Mouse (Mus musculus): ENCODE measurements around the gene Gm21775. TPM values are rescaled to one million over a fixed set of nuclear protein-coding genes. Genes with fewer than 3 reads are reported as not detected.
"Not testable (repeated sequence)": the region's sequence is repeated elsewhere in the genome, so short reads cannot be mapped to it uniquely, and the experiment has no call there.

Gm21775 gene
- not detected in 2 replicates for polyA plus RNA-seq (2015; fragmentation: Nextera tagmentation; extraction: Ambion mirVana)

DNA sequence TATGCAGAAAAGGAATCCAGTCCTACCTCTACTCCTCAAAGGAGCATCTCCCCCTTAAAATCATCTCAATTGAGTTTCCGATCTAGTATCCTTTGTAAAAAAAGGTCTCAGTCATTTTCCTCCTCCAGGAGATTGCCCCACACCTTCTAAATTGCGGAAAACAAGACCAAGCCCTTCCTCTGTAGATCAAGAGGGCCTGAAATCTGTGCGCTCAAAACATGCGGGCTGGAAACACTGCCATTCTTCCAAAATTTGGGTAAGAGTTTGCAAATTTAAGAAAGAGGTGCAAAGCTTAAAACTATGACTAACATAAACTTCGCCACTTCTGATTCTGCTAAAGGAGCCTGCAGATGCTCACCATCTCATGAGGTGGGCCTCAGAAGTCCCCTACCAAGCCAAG is at the start of gene Gm21775:
Gene Gm21775, plus strand, starts transcription at position 301 of the 400 bp plus-strand sequence.
- not testable (repeated sequence) for H3K4me3 ChIP-seq (replicated peaks); H3K4me1 ChIP-seq; H3K27ac ChIP-seq; H3K4me2 ChIP-seq; H3K36me3 ChIP-seq; H3K9ac ChIP-seq; H3K27me3 ChIP-seq; ATAC-seq (replicated peaks; ENCODE audit: low FRiP score); H3K9me3 ChIP-seq (replicated peaks)
- WGBS = 79% methylated on average over 2 of the region's 5 CpGs

- H3K27ac ChIP-seq; H3K27me3 ChIP-seq; ATAC-seq (replicated peaks; ENCODE audit: low FRiP score); H3K4me2 ChIP-seq; H3K9ac ChIP-seq; H3K4me1 ChIP-seq; H3K36me3 ChIP-seq; H3K9me3 ChIP-seq (replicated peaks); H3K4me3 ChIP-seq (replicated peaks): not testable (repeated sequence)
Measured at GRCm38 (mm10) chrY:10535942-10536341, 17.3 kb upstream of the Gm21775 start, which contains the start of gene Gm20737. Gm20737 (minus strand) TSS chrY:10536042.

Other genes with a start within 250 kb of the Gm21775 start
- not detected in 2 replicates for gene Gm20834, start 228.9 kb upstream of the Gm21775 start, polyA plus RNA-seq (2015; fragmentation: Nextera tagmentation; extraction: Ambion mirVana)
- gene Gm28510, start 140.7 kb upstream of the Gm21775 start, polyA plus RNA-seq (2015; fragmentation: Nextera tagmentation; extraction: Ambion mirVana) = not detected in 2 replicates
- not detected in 2 replicates for gene Gm20737, start 17.4 kb upstream of the Gm21775 start, polyA plus RNA-seq (2015; fragmentation: Nextera tagmentation; extraction: Ambion mirVana)
- gene Gm21900, start 62.9 kb downstream of the Gm21775 start, polyA plus RNA-seq (2015; fragmentation: Nextera tagmentation; extraction: Ambion mirVana) = not detected in 2 replicates
- gene Gm20777, start 199.0 kb downstream of the Gm21775 start, polyA plus RNA-seq (2015; fragmentation: Nextera tagmentation; extraction: Ambion mirVana) = not detected in 2 replicates